7 mouse cellular contexts compared by ENCODE assay signal in genomic region chr13:85288574-85288842, GRCm38 (mm10). TPM values are rescaled to one million over a fixed set of nuclear protein-coding genes. Genes with fewer than 3 reads are reported as not detected.
DNase-seq lines count a peak whose midpoint lies in the region; ATAC-seq and TF ChIP-seq lines count a peak whose summit lies in the region.

No protein-coding gene starts in this region.

- peak overlapping the region; percentile 97 for H3K4me3 ChIP-seq in lung, embryonic 15.5 days
- peak overlapping the region; percentile 94 for H3K4me3 ChIP-seq in embryonic fibroblast, embryonic 13.5 days (ENCODE audit: insufficient read depth, low read length)
- peak overlapping the region; percentile 97 for H3K4me3 ChIP-seq in intestine, embryonic 15.5 days (replicated peaks)
- H3K4me3 ChIP-seq in neural tube, embryonic 15.5 days (replicated peaks) = peak overlapping the region; percentile 70

- H3K9ac ChIP-seq in lung, embryonic 15.5 days = peak overlapping the region; percentile 98
- H3K9ac ChIP-seq in intestine, embryonic 15.5 days = peak overlapping the region; percentile 97
- H3K9ac ChIP-seq in neural tube, embryonic 15.5 days (replicated peaks) = peak overlapping the region; percentile 80

- 0% methylated on average over 34 of the region's 35 CpGs for WGBS in lung, embryonic 15.5 days
- WGBS in intestine, embryonic 15.5 days = under 1% methylated on average over 34 of the region's 35 CpGs
- WGBS in neural tube, embryonic 15.5 days = 0% methylated on average over 25 of the region's 35 CpGs

- H3K27me3 ChIP-seq in lung, embryonic 15.5 days = no peaks in the 10 kb centered on the region
- no peaks in the 10 kb centered on the region for H3K27me3 ChIP-seq in intestine, embryonic 15.5 days (replicated peaks)
- no peaks in the 10 kb centered on the region for H3K27me3 ChIP-seq in neural tube, embryonic 15.5 days (replicated peaks)

- H3K27ac ChIP-seq in lung, embryonic 15.5 days = peak overlapping the region; percentile 100
- H3K27ac ChIP-seq in embryonic fibroblast, embryonic 13.5 days (ENCODE audit: insufficient read depth, low read length) = peak overlapping the region; percentile 92
- peak overlapping the region; percentile 100 for H3K27ac ChIP-seq in intestine, embryonic 15.5 days
- peak overlapping the region; percentile 99 for H3K27ac ChIP-seq in neural tube, embryonic 15.5 days (replicated peaks)

- H3K9me3 ChIP-seq in lung, embryonic 15.5 days = no peaks in the 10 kb centered on the region
- H3K9me3 ChIP-seq in intestine, embryonic 15.5 days = no peaks in the 10 kb centered on the region
- H3K9me3 ChIP-seq in neural tube, embryonic 15.5 days (replicated peaks) = no peaks in the 10 kb centered on the region

- peaks cover 4% of the 10 kb centered on the region; the same call in 1 of the 2 replicates for H3K4me1 ChIP-seq in lung, embryonic 15.5 days
- no peaks in the 10 kb centered on the region for H3K4me1 ChIP-seq in embryonic fibroblast, embryonic 13.5 days (ENCODE audit: control insufficient read depth, insufficient read depth, low read length)
- H3K4me1 ChIP-seq in intestine, embryonic 15.5 days (replicated peaks) = no peaks in the 10 kb centered on the region
- peaks cover 10% of the 10 kb centered on the region for H3K4me1 ChIP-seq in neural tube, embryonic 15.5 days

- 0 out of 2 replicates have a peak, but pooled peaks have one; percentile 1 for ATAC-seq in lung, embryonic 15.5 days (ENCODE audit: borderline replicate concordance, extremely low read depth, low FRiP score, low TSS enrichment)
- ATAC-seq in intestine, embryonic 15.5 days = peak; percentile 21
- peak; percentile 5 for ATAC-seq in neural tube, embryonic 15.5 days (ENCODE audit: low FRiP score)

- DNase-seq in lung, postnatal 10 days = no peak
- DNase-seq in thymus, postnatal 4 days = no peak
- DNase-seq in frontal cortex, postnatal 10 days (ENCODE audit: low spot score in 2 of 2) = no peak

- H3K4me2 ChIP-seq in lung, embryonic 15.5 days = peak overlapping the region; percentile 55
- peak overlapping the region; percentile 49 for H3K4me2 ChIP-seq in intestine, embryonic 15.5 days (replicated peaks)
- peak overlapping the region; percentile 71 for H3K4me2 ChIP-seq in neural tube, embryonic 15.5 days

- TF ChIP-seq CTCF in embryonic fibroblast, embryonic 13.5 days (IDR thresholded peaks at IDR 0.05; ENCODE audit: borderline replicate concordance, insufficient read depth, low read length) = no peak

- H3K36me3 ChIP-seq in lung, embryonic 15.5 days = no peaks in the 10 kb centered on the region
- H3K36me3 ChIP-seq in intestine, embryonic 15.5 days = no peaks in the 10 kb centered on the region
- no peaks in the 10 kb centered on the region for H3K36me3 ChIP-seq in neural tube, embryonic 15.5 days

- TF ChIP-seq POLR2A in embryonic fibroblast, embryonic 13.5 days (IDR thresholded peaks at IDR 0.05; ENCODE audit: low read depth, low read length) = no peak

RNA-seq across cellular contexts. Expression of gene Rasa1, which starts 0.4 kb away (rescaled TPM):
- 43.3 and 45.8 TPM in 2 replicates for polyA plus RNA-seq in lung, embryonic 15.5 days (2015; fragmentation: Nextera tagmentation; extraction: Ambion mirVana)
- 113 and 121 TPM in 2 replicates for polyA plus RNA-seq in embryonic fibroblast, embryonic 13.5 days (2011; ENCODE audit: insufficient read length, low read depth, missing spikeins)
- 35.8 and 38.1 TPM in 2 replicates for polyA plus RNA-seq in intestine, embryonic 15.5 days (2015; fragmentation: Nextera tagmentation; extraction: Ambion mirVana)
- polyA plus RNA-seq in neural tube, embryonic 15.5 days (2015; fragmentation: Nextera tagmentation; extraction: Ambion mirVana) = 44.1 and 48.8 TPM in 2 replicates
